Mouse (Mus musculus): ENCODE measurements at regions not wholly inside any gene's neighbourhood (a gene's known extent, or its start where the extent isn't known, plus 50 kb on each side); places are given as distances from the start of the nearest gene placed in this dataset.

DNA sequence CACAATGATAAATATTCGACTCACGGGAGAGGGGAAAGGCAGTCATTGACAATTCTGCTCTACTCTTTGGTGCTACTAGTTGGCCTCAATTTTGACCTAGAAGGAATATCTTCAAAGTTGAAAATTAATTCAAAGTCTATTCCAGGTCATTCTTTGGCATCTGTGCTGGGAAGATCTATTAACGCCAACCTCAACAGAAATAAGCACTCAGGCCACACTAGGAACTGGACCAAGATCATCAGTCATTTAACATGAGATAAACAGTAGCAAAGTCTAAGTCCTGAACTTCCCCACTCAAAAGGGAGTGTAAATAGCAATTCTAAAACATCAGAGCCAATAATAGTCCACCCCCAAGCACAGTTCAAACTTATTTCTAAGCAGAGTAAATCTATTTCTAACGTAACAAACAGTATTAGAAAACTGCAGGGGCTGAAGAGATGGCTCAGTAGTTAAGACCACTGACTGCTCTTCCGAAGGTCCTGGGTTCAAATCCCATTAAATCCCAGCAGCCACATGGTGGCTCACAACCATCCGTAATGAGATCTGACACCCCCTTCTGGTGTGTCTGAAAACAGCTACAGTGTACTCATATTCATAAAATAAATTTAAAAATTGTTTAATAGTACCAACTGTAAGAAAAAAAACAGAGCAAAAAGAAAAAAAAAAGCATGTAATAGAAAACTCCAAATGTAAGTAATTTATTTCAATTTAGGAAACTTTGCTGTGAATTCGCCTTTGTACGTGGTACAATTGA is 75.1 kb upstream of the Atp2b1 start:
- Histone ChIP-seq H3K27ac (ENCODE audit: insufficient read depth, low read length) (no peak overlapping the region), H3K4me3 (ENCODE audit: insufficient read depth, low read length) (no peak overlapping the region), H3K4me1 (ENCODE audit: control insufficient read depth, insufficient read depth, low read length) (no peaks in the 10 kb centered on the region; the same call in 1 of the 2 replicates)
- TF ChIP-seq POLR2A (IDR thresholded peaks at IDR 0.05; ENCODE audit: extremely low read depth, insufficient read depth, low read length), result no peak
- TF ChIP-seq CTCF (IDR thresholded peaks at IDR 0.05; ENCODE audit: extremely low read depth, insufficient read depth, low read length), result no peak

- H3K4me1 ChIP-seq (ENCODE audit: control insufficient read depth, insufficient read depth, low read length), result no peaks in the 10 kb centered on the region; the same call in 1 of the 2 replicates
- TF ChIP-seq CTCF (IDR thresholded peaks at IDR 0.05; ENCODE audit: extremely low read depth, insufficient read depth, low read length) (no peak), POLR2A (IDR thresholded peaks at IDR 0.05; ENCODE audit: extremely low read depth, insufficient read depth, low read length) (no peak)
- no peak overlapping the region for H3K27ac ChIP-seq (ENCODE audit: insufficient read depth, low read length)
- no peak overlapping the region for H3K4me3 ChIP-seq (ENCODE audit: insufficient read depth, low read length)
Measured at GRCm38 (mm10) chr10:98839963-98840362, 74.2 kb upstream of the Atp2b1 start.

DNA sequence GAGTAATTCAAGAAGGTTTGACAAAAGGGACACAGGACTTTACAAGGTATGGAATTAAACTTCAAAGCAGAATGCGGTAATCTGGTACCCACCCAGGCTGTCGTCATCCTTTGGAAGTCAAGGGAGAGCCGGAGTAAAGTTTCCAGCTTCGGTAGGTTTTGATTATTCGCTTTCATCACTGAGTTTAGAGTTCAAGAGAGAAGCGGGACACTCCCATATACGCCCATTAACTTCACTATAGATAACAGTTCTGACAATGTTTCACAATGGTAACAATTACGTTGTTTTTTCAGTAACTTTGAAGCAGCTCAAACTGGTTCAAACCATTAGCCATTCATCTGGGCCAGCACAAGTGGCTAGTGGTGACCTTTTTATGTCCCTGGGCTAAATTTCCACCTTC is 73.8 kb upstream of the Atp2b1 start:
- Histone ChIP-seq H3K4me3 (ENCODE audit: insufficient read depth, low read length) (no peak overlapping the region), H3K4me1 (ENCODE audit: control insufficient read depth, insufficient read depth, low read length) (no peaks in the 10 kb centered on the region; the same call in 1 of the 2 replicates), H3K27ac (ENCODE audit: insufficient read depth, low read length) (no peak overlapping the region)
- no peak for TF ChIP-seq CTCF (IDR thresholded peaks at IDR 0.05; ENCODE audit: extremely low read depth, insufficient read depth, low read length)
- no peak for TF ChIP-seq POLR2A (IDR thresholded peaks at IDR 0.05; ENCODE audit: extremely low read depth, insufficient read depth, low read length)

DNA sequence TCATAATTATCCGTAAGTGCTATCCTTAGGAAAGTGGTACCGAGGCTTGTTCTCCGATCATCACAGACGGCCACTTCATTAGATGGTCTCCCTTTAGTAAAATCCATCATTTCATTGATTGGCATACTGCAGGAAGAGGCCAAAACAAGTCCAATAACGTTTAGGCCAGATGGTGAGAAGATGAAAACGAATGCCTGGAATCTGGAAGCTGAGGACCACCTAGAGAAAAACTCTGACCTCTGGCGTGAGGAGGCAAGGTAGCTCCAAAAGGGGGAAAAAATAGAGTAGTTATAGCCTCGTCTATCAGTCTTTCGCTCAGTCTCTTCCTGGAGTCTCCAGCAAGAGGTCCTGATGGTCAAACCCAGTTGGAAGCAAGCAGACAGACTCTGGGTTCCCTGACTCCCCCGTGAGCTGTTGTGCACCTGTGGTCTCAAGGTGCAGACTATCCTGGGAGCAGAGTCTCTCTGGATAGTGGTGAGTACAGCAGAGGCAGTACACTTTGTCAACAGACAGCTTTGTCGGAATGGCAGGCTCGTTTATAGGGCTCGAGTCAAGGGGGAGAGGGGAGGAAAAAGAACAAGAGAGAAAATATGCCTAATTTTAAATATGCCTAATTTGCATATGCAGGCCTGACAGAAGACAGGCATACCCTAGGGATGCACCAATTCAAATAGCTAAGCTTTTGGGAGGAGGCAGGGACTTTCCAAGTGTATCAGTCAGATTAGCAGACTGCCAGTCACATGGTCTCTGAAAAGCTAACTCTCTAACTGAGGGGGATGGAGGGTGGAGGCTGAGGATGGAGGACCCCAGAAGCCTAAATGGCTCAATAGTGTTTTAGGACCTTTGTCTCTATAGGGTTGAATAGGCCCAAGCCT is 73.0 kb upstream of the Atp2b1 start:
- no peak for TF ChIP-seq CTCF (IDR thresholded peaks at IDR 0.05; ENCODE audit: extremely low read depth, insufficient read depth, low read length)
- no peak for TF ChIP-seq POLR2A (IDR thresholded peaks at IDR 0.05; ENCODE audit: extremely low read depth, insufficient read depth, low read length)
- H3K27ac ChIP-seq (ENCODE audit: insufficient read depth, low read length), result no peak overlapping the region
- no peaks in the 10 kb centered on the region; the same call in 1 of the 2 replicates for H3K4me1 ChIP-seq (ENCODE audit: control insufficient read depth, insufficient read depth, low read length)
- H3K4me3 ChIP-seq (ENCODE audit: insufficient read depth, low read length), result no peak overlapping the region

GRCm38 (mm10) chr10:98841860-98842259 is 72.3 kb upstream of the Atp2b1 start:
- H3K27ac ChIP-seq (ENCODE audit: insufficient read depth, low read length), result no peak overlapping the region
- TF ChIP-seq POLR2A (IDR thresholded peaks at IDR 0.05; ENCODE audit: extremely low read depth, insufficient read depth, low read length), result no peak
- no peak for TF ChIP-seq CTCF (IDR thresholded peaks at IDR 0.05; ENCODE audit: extremely low read depth, insufficient read depth, low read length)
- no peaks in the 10 kb centered on the region; the same call in 1 of the 2 replicates for H3K4me1 ChIP-seq (ENCODE audit: control insufficient read depth, insufficient read depth, low read length)
- no peak overlapping the region for H3K4me3 ChIP-seq (ENCODE audit: insufficient read depth, low read length)

- no peak overlapping the region for H3K27ac ChIP-seq (ENCODE audit: insufficient read depth, low read length)
- H3K4me3 ChIP-seq (ENCODE audit: insufficient read depth, low read length), result no peak overlapping the region
- no peak for TF ChIP-seq POLR2A (IDR thresholded peaks at IDR 0.05; ENCODE audit: extremely low read depth, insufficient read depth, low read length)
- TF ChIP-seq CTCF (IDR thresholded peaks at IDR 0.05; ENCODE audit: extremely low read depth, insufficient read depth, low read length), result no peak
- no peaks in the 10 kb centered on the region for H3K4me1 ChIP-seq (ENCODE audit: control insufficient read depth, insufficient read depth, low read length)
Measured at GRCm38 (mm10) chr10:98842721-98843120, 71.5 kb upstream of the Atp2b1 start.

DNA sequence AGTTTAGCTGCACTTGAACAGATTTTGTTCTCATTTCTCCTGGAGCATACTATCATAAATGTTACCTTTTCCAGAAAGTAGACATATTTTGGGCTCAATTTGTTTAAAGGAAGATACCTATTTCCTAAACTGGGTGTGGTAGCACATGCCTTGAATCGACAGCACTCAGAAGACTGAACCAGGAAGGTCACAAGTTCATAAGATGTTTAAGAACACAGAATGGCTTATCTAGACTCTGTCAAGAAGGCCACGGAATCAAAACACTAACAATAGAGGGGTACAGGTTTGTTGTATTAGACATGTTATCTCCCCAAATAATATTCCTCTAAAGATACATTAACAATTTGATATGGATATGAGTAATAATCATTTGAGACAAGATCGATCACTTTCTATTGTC is 64.4 kb upstream of the Atp2b1 start:
- Histone ChIP-seq H3K27ac (ENCODE audit: insufficient read depth, low read length) (no peak overlapping the region), H3K4me3 (ENCODE audit: insufficient read depth, low read length) (no peak overlapping the region), H3K4me1 (ENCODE audit: control insufficient read depth, insufficient read depth, low read length) (no peaks in the 10 kb centered on the region)
- TF ChIP-seq CTCF (IDR thresholded peaks at IDR 0.05; ENCODE audit: extremely low read depth, insufficient read depth, low read length), result no peak
- TF ChIP-seq POLR2A (IDR thresholded peaks at IDR 0.05; ENCODE audit: extremely low read depth, insufficient read depth, low read length), result no peak

GRCm38 (mm10) chr10:98857395-98857794 is 56.8 kb upstream of the Atp2b1 start:
- H3K4me1 ChIP-seq (ENCODE audit: control insufficient read depth, insufficient read depth, low read length), result no peaks in the 10 kb centered on the region
- no peak overlapping the region for H3K27ac ChIP-seq (ENCODE audit: insufficient read depth, low read length)
- TF ChIP-seq CTCF (IDR thresholded peaks at IDR 0.05; ENCODE audit: extremely low read depth, insufficient read depth, low read length), result no peak
- H3K4me3 ChIP-seq (ENCODE audit: insufficient read depth, low read length), result no peak overlapping the region

- Histone ChIP-seq H3K4me3 (ENCODE audit: insufficient read depth, low read length) (no peak overlapping the region), H3K4me1 (ENCODE audit: control insufficient read depth, insufficient read depth, low read length) (no peaks in the 10 kb centered on the region), H3K27ac (ENCODE audit: insufficient read depth, low read length) (no peak overlapping the region)
- TF ChIP-seq CTCF (IDR thresholded peaks at IDR 0.05; ENCODE audit: extremely low read depth, insufficient read depth, low read length) (no peak), POLR2A (IDR thresholded peaks at IDR 0.05; ENCODE audit: extremely low read depth, insufficient read depth, low read length) (no peak)
Measured at GRCm38 (mm10) chr10:98861521-98861920, 52.7 kb upstream of the Atp2b1 start.
